Mouse (Mus musculus) left cerebral cortex, adult 18-20 months (tissue): ENCODE measurements around the gene Fam193b. TPM values are rescaled to one million over a fixed set of nuclear protein-coding genes. Genes with fewer than 3 reads are reported as not detected.

ENCODE experiments used
- DNase-seq, 2 experiments: peaks; one replicate each; pipeline ENCODE4 v3.0.0; 2021 to 2022; ENCODE audit warnings: low spot score in 2 of 2, mixed read lengths in 1 of 2
- total RNA-seq, 2 experiments: library from RNA; stranded (reverse); gene quantifications; 2 replicates each; pipeline ENCODE4 v1.2.3; 2021

Gene Fam193b
- total RNA-seq, 2 experiments from 2014 or later = 77.0 to 81.8 TPM

DNA sequence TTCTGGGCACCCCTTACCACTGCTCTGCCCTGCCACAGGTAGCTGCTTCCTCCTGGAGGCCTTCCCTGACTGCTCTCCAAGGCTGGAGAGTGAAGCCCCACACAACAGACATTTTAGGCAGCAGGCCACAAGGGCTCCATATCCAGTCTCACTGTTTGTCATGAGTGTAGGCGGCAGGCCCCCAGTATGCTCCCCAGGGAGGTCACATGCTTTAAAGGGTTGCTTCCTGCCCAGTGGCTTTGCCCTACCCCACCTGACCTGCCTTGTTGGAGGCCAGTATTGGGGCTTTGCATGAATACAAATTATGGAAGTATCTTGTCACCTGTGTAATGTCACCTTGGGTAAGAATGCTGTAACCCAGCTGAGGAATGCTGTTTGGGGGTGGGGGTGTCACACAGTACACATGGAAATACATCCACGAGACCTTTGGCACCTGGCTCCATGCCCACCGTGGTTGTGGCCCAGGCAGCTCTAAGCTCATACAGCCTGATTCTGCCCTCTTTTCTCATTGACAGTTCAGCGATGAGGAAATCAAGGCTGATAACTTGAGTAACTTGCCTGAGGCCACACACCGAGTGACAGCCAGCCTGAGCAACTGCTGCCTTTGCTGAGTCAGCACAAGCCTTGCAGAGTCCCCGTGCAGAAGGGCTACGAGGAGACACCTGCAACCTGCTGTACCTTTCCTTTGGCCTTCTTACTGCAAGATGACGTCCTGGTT, 41.6 kb downstream of the Fam193b start, which contains the start of gene Dok3:
Gene Dok3 (minus strand): TSS at position 99 of the 718 bp plus-strand sequence.
- DNase-seq = no peak

DNA sequence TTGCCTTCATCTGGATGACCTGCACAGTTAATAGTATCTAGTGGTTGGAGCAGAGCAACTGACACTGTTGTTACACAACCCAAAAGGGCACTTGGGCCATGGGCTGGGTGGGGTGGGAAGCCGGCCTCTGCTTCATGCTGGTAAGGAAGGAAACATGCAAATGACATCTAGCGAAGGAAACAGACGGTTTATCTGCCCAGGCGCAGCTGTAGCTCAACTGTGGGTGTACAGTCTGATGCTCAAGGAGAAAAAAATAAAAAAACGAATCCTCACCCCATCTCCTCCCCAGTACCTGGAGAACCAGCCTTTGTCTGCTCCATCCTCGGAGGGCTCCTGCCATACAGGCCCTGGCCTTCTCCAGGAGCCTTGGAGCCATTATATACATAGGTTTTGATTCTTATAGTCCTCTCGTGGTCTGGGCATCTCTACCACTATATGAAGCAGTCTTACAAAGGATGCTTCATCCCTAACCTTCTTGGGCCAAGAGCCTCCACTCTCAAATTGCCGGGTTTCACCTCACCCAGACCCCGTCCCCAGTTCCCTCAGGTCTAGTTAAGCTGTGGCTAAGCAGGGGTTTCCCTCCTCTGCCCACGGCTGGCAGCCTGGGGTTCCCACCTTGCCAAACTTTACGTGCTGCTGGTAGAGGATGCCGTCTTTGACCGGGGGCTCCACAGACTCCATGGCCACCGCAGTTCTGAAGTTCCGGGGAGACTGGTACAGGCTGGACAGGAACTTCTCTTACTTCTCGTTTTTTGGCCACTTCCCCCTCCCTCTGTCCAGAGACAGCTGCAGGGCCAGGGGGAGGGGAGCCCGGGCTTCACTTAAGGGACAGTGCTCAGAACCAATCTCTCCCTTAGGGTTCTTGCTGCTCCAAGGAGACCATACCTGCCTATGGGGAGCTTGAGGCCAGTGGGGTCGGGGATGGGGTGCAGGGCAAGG, 42.8 kb downstream of the Fam193b start:
- DNase-seq = no peak

DNA sequence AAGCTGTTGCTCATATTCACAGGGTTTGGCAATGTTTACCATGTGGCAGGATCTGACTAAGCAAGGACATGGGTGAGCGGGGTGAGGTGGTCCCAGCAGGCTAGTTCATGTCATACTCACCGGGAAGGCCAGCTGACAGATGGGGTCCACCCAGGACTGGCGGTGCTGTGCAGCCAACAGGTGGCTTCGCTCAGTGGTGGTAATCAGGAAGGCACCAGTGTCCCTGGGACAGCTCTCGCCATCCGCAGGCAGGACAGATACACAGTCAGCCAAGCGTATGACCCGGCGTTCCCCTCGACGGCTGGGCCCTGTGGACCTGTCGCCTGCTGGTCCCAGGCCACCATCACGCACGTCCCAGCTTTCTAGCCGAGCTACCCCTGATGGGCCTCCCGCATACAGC, 43.7 kb downstream of the Fam193b start:
- no peak for DNase-seq

GRCm38 (mm10) chr13:55525733-55526553, 45.0 kb downstream of the Fam193b start:
- DNase-seq = no peak

- no peak for DNase-seq
Observed at GRCm38 (mm10) chr13:55523951-55524600, 46.8 kb downstream of the Fam193b start.

GRCm38 (mm10) chr13:55523278-55523677, 47.6 kb downstream of the Fam193b start:
- DNase-seq = no peak

DNA sequence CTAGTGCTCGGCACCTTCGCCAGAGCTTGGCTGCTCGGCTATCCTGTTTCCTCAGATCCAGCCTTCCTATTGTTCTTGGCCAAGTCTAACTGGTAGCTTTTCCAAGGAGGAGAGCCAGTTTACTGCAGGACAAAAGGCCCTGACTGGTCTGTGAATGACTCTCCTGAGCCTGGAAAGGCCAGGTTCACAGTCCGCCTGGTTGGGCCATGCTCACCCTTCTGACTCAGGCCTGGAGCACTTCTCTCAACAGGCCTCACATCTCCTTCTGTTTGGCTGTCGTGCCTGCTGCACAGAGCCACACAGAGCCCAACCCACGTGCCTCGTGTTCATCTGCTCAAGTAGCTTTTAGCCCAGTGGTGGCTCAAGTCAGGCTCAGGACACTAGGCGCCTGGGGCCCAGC, 48.2 kb downstream of the Fam193b start:
- no peak for DNase-seq

- DNase-seq = no peak
Observed at GRCm38 (mm10) chr13:55519606-55520005, 51.3 kb downstream of the Fam193b start.

- peak; percentile 92 to 97 for DNase-seq
Observed at GRCm38 (mm10) chr13:55516955-55517354, 54.0 kb downstream of the Fam193b start.

DNA sequence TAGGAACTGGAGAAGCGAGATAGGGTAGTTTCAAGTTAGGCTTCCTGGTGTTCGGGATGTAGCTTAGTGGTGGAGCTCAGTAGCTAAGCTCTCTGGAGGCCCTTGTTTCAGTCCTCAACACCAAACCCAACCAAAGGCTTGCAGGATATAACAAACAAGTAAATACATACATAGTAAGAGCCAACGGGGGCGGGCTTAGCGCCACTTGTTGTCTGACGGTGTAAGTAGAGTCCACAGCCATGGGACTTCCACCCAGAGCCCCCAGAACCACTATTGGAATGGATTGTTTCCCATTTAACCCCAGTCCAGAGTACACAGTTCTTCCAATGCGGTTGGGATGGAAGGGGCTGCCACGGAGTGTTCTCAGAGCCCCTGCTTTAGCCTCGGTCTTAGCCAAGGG, 57.1 kb downstream of the Fam193b start:
- DNase-seq = no peak

DNA sequence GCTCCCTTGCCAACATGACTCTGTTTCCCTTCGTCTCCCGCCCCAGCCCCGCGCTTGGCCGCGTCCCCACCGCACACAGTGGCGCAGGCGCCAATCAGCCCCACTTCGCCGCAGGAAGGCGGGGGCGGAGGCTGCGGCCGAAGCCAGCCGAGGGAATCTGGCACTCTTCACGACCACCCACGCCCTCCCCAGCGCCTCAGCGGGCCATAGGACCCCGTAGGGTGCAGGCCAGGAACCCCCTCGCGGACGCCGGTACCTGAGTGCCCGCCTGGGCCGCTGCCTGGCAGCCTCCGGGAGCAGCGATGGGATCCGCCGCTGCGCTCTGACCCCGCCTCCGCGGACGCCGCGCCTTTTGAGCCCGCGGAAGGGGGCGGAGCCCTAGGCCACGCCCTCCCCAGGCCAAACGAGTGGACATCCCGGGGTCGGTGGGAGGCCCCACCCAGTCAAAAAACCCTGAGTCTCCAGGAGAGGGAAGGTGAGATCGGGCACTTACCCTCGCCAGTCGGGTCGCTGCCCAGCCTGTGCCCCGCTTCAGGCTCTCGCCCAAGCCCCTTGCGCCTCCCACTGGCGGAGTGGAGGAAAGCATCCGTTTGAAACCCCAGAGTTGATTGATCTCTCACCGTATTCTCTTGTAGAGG, 57.7 kb downstream of the Fam193b start, which contains the start of gene Pdlim7:
Gene Pdlim7 (minus strand): TSS at position 566 of the 638 bp plus-strand sequence.
- DNase-seq = peak; percentile 83 to 87

- peak in 1 of 2 experiments; percentile 22 for DNase-seq
Observed at GRCm38 (mm10) chr13:55512379-55513031, 58.4 kb downstream of the Fam193b start.

- no peak for DNase-seq
Observed at GRCm38 (mm10) chr13:55511492-55511861, 59.4 kb downstream of the Fam193b start.

GRCm38 (mm10) chr13:55510668-55511491, 60.0 kb downstream of the Fam193b start:
- no peak for DNase-seq

- no peak for DNase-seq
Observed at GRCm38 (mm10) chr13:55510332-55510667, 60.6 kb downstream of the Fam193b start.

DNA sequence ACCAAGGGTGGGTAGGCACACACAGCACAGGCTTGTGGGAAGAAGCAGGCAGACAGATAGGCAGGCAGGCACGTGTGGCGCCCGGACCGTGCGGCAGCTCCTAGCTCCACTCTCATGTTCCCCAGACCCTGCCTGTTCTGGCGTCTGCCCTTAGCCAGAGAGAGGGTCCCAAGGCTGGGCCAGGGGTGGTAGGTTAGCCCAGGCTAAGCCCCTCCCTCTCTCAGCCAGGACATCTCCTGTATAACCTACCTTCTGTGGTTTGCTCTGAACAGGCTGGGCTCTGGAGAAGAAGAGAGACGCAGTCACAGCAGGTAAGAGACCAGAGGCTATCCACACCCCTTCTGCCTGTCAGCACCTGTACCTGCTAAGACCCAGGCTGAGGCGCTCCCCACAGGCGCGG, 62.4 kb downstream of the Fam193b start:
- no peak for DNase-seq

GRCm38 (mm10) chr13:55507877-55508276, 63.0 kb downstream of the Fam193b start:
- no peak for DNase-seq

- no peak for DNase-seq
Observed at GRCm38 (mm10) chr13:55506697-55507096, 64.2 kb downstream of the Fam193b start.

- no peak for DNase-seq
Observed at GRCm38 (mm10) chr13:55505810-55506209, 65.1 kb downstream of the Fam193b start.
